Mouse (Mus musculus): ENCODE data around the gene Xylb. TPM values are rescaled to one million over a fixed set of nuclear protein-coding genes. Genes with fewer than 3 reads are reported as not detected.
A peak's percentile ranks its signal among the peaks of the same experiment; 100 is the strongest.

Xylb gene
- polyA plus RNA-seq, 1 experiment, result 1.3 TPM

DNA sequence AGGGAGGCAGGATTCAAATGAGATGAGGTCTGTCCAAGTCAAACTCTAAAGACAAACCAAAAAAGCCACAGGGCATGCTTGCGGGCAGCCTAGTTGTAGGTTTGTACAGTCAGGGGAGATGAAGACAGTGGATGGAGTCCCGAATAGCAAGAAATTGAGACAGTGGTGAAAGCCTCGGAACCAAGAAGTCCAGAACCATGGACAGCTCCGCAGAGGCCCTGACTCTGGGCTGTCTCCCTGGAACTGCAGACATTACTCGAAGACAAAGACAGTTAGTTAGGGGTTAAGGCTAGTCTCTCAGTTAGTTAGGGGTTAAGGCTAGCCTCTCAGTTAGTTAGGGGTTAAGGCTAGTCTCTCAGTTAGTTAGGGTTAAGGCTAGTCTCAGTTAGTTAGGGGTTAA is 31.8 kb downstream of the Xylb start:
- no peak overlapping the region for H3K4me3 ChIP-seq (ENCODE audit: extremely low read depth, insufficient read depth, insufficient read length)
- TF ChIP-seq CTCF (IDR thresholded peaks at IDR 0.05; ENCODE audit: extremely low read depth, insufficient read depth, insufficient read length, insufficient replicate concordance), result no peak
- no peak for TF ChIP-seq POLR2A (IDR thresholded peaks at IDR 0.05; ENCODE audit: low read depth, low read length)
- H3K27ac ChIP-seq (ENCODE audit: insufficient read depth, low read length), result no peak overlapping the region
- H3K36me3 ChIP-seq (ENCODE audit: control insufficient read depth, insufficient read depth, low read length), result no peaks in the 10 kb centered on the region
- WGBS, result 58% methylated on average over 5 of the region's 5 CpGs
- H3K4me1 ChIP-seq (ENCODE audit: control insufficient read depth, insufficient read depth, insufficient read length), result no peaks in the 10 kb centered on the region
- no peak for DNase-seq (ENCODE audit: low read depth in 1 of 2, low spot score in 2 of 2)
- H3K27me3 ChIP-seq (ENCODE audit: control insufficient read depth, insufficient read depth, low read length), result no peaks in the 10 kb centered on the region

DNA sequence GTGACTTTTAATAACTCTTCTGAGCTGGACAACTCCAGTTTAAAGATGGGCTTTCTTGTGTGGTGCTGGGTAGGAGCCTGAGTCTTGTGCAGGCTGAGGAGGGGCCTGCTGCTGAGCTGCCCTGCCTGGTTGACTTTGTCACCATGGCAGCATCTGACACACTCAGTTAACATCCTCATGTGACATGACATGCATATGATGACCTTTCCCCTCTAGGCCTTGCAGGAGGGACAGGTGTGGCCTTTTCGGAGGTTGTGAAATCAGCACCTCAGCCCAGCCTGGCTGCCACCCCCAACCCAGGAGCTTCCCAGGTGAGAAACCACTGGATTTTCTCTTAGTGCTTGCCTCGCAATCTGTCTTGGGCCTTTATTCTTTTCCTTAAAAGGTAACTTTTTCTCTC is 33.0 kb downstream of the Xylb start:
- no peaks in the 10 kb centered on the region for H3K4me1 ChIP-seq (ENCODE audit: control insufficient read depth, insufficient read depth, insufficient read length)
- 91% methylated on average over 2 of the region's 2 CpGs for WGBS
- DNase-seq (ENCODE audit: low read depth in 1 of 2, low spot score in 2 of 2), result no peak
- H3K36me3 ChIP-seq (ENCODE audit: control insufficient read depth, insufficient read depth, low read length), result no peaks in the 10 kb centered on the region
- TF ChIP-seq CTCF (IDR thresholded peaks at IDR 0.05; ENCODE audit: extremely low read depth, insufficient read depth, insufficient read length, insufficient replicate concordance) (no peak), POLR2A (IDR thresholded peaks at IDR 0.05; ENCODE audit: low read depth, low read length) (no peak)
- H3K27me3 ChIP-seq (ENCODE audit: control insufficient read depth, insufficient read depth, low read length), result no peaks in the 10 kb centered on the region
- no peak overlapping the region for H3K27ac ChIP-seq (ENCODE audit: insufficient read depth, low read length)
- H3K4me3 ChIP-seq (ENCODE audit: extremely low read depth, insufficient read depth, insufficient read length), result no peak overlapping the region

DNA sequence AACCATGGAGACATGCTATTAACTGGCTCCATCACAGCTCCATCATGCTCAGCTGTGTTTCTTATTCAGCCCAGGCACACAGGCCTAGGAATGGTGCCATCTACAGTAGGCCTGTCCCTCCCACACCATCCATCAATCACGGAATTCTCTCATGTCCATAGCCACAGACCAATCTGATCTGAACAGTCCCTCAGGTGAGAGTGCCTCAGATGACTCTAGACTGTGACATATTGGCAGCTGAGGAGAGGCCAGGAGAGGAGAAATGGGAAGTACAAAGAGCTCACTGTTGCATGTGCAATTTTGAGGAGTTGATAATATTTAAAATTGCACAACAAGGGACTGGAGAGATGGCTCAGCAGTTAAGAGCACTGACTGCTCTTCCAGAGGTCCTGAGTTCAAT is 37.6 kb downstream of the Xylb start:
- H3K27me3 ChIP-seq (ENCODE audit: control insufficient read depth, insufficient read depth, low read length), result no peaks in the 10 kb centered on the region
- H3K36me3 ChIP-seq (ENCODE audit: control insufficient read depth, insufficient read depth, low read length), result no peaks in the 10 kb centered on the region
- no peak overlapping the region for H3K4me3 ChIP-seq (ENCODE audit: extremely low read depth, insufficient read depth, insufficient read length)
- H3K27ac ChIP-seq (ENCODE audit: insufficient read depth, low read length), result no peak overlapping the region
- TF ChIP-seq CTCF (IDR thresholded peaks at IDR 0.05; ENCODE audit: extremely low read depth, insufficient read depth, insufficient read length, insufficient replicate concordance), result no peak
- TF ChIP-seq POLR2A (IDR thresholded peaks at IDR 0.05; ENCODE audit: low read depth, low read length), result no peak
- WGBS, result 92% methylated on average over 1 of the region's 1 CpGs
- H3K4me1 ChIP-seq (ENCODE audit: control insufficient read depth, insufficient read depth, insufficient read length), result no peaks in the 10 kb centered on the region
- no peak for DNase-seq (ENCODE audit: low read depth in 1 of 2, low spot score in 2 of 2)

DNA sequence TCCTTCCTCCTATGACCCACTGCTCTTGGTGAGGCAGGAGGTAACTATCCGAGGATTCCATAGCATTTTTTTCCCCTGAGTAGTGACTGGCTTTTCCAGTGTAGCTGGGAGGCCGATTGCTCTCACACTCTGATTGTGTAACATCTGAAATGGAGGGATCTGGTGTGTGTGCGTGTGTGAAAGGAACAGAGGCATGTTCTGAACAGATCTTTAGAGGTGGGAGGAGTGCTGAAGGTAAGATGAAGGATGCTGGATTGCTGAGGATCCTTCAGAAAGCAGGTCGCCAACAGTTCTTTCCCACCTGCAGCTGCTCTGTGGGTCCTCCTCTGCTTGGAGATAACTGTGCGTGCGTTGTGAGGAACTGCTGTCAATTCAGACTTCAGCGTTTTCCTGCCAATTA is 44.2 kb downstream of the Xylb start:
- Histone ChIP-seq H3K36me3 (ENCODE audit: control insufficient read depth, insufficient read depth, low read length) (no peaks in the 10 kb centered on the region), H3K4me3 (ENCODE audit: extremely low read depth, insufficient read depth, insufficient read length) (peak overlapping the region; percentile 44), H3K27ac (ENCODE audit: insufficient read depth, low read length) (no peak overlapping the region), H3K27me3 (ENCODE audit: control insufficient read depth, insufficient read depth, low read length) (peaks cover 13% of the 10 kb centered on the region), H3K4me1 (ENCODE audit: control insufficient read depth, insufficient read depth, insufficient read length) (peaks cover 6% of the 10 kb centered on the region)
- TF ChIP-seq POLR2A (IDR thresholded peaks at IDR 0.05; ENCODE audit: low read depth, low read length) (no peak), CTCF (IDR thresholded peaks at IDR 0.05; ENCODE audit: extremely low read depth, insufficient read depth, insufficient read length, insufficient replicate concordance) (no peak)
- 2% methylated on average over 7 of the region's 7 CpGs for WGBS
- no peak for DNase-seq (ENCODE audit: low read depth in 1 of 2, low spot score in 2 of 2)

DNA sequence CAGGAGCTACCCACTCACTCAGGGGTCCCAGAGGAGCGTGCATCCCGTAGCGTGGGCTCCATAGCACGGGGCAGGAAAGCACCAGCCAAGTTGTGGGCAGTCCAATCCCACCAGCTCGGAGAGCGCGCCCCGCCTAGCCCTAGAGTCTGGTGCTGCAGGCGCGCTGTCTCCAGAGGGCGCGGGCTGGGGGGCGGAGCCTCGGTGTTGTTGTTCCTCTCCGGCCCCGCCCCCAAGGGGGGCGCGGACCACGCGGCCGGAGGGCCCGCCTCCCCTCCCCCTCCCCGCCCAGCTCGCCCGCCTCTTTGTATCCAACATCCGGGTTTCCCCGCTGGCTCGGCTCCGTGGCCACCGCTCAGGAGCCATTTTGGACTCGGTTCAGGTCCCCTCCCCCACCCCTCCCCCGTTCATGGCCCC is 44.6 kb downstream of the Xylb start, which contains the start of gene Acvr2b:
Gene Acvr2b, plus strand, starts transcription at position 318 of the 414 bp plus-strand sequence.
- DNase-seq (ENCODE audit: low read depth in 1 of 2, low spot score in 2 of 2), result peak; percentile 28 to 60
- Histone ChIP-seq H3K36me3 (ENCODE audit: control insufficient read depth, insufficient read depth, low read length) (no peaks in the 10 kb centered on the region), H3K4me1 (ENCODE audit: control insufficient read depth, insufficient read depth, insufficient read length) (peaks cover 6% of the 10 kb centered on the region), H3K4me3 (ENCODE audit: extremely low read depth, insufficient read depth, insufficient read length) (peak within 1 kb of the TSS; percentile 44), H3K27ac (ENCODE audit: insufficient read depth, low read length) (peak within 1 kb of the TSS; percentile 35; the same call in 1 of the 2 replicates), H3K27me3 (ENCODE audit: control insufficient read depth, insufficient read depth, low read length) (peaks cover 13% of the 10 kb centered on the region)
- 1% methylated on average over 28 of the region's 32 CpGs for WGBS
- TF ChIP-seq POLR2A (IDR thresholded peaks at IDR 0.05; ENCODE audit: low read depth, low read length), result no peak
- TF ChIP-seq CTCF (IDR thresholded peaks at IDR 0.05; ENCODE audit: extremely low read depth, insufficient read depth, insufficient read length, insufficient replicate concordance), result no peak

DNA sequence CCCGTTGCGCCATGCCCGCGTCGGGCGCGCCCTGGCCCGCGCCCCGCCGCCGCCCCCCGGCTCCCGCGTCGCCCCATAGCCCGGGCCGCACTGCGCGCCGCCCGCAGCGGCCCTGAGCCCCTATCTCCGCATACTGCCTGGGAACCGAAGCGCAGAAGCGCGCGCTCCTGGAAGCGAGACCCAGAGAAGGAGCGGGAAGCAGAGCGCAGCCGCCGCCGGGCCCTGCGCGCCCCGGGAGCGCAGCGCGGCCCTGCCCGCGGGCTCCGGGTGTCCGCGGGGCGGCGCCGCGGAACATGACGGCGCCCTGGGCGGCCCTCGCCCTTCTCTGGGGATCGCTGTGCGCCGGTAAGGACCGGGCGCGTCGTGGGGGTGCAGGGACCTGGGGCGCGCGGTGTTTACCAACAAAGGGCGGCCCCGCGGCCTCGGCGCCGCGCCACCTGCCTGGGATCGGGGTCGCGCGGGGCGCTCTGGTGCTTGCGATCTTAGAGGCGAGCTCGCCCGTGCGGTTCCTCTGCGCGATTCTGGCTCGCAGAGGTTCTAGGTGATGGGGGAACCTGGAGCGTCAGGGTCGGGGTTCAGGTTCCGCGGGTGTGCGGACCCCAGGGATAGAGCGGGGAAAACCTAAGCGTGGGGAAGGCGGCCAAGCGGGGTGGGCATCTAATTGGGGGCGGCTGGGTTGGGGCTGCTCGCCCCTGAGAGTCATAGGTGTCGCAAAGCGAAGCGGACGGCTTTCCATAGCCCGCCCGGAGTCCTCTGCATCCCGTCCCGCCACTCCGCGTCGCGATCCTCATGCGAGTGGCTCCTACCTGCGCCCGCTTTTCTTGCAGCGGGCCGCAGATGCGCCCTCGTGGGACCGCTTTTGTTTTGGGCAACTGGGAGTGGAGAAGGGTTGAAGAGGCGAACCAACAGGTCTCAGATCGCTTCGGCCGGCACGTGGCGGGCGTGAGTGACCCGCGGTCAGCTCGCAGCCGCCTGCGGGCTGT is 45.4 kb downstream of the Xylb start:
- no peaks in the 10 kb centered on the region for H3K36me3 ChIP-seq (ENCODE audit: control insufficient read depth, insufficient read depth, low read length)
- WGBS, result under 1% methylated on average over 126 of the region's 127 CpGs
- peaks cover 6% of the 10 kb centered on the region for H3K4me1 ChIP-seq (ENCODE audit: control insufficient read depth, insufficient read depth, insufficient read length)
- peak overlapping the region; percentile 44 for H3K4me3 ChIP-seq (ENCODE audit: extremely low read depth, insufficient read depth, insufficient read length)
- TF ChIP-seq CTCF (IDR thresholded peaks at IDR 0.05; ENCODE audit: extremely low read depth, insufficient read depth, insufficient read length, insufficient replicate concordance), result no peak
- no peak for TF ChIP-seq POLR2A (IDR thresholded peaks at IDR 0.05; ENCODE audit: low read depth, low read length)
- H3K27me3 ChIP-seq (ENCODE audit: control insufficient read depth, insufficient read depth, low read length), result peaks cover 13% of the 10 kb centered on the region
- DNase-seq (ENCODE audit: low read depth in 1 of 2, low spot score in 2 of 2), result no peak
- H3K27ac ChIP-seq (ENCODE audit: insufficient read depth, low read length), result peak overlapping the region; percentile 35; the same call in 1 of the 2 replicates

DNA sequence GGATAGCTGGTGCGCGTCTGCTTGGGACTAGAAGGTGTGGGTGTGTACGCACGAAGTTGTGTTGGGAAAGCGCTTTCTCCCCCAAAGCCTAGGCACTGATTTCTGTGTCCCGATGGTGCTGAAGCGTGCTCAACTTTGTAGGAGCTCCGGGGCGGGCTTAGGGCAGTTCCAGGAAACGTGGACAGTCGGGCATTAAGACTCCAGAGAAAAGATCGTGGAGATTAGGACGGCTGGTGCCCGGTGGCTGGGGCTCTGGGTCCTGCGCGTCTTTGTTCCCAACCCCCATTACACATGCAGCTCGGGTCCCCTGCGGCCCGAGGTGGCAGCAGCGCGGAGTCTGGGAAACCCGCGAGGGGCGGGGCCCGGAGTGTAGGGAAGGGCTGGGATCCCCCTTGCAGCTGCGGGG is 46.1 kb downstream of the Xylb start:
- WGBS, result 2% methylated on average over 26 of the region's 26 CpGs
- Histone ChIP-seq H3K27ac (ENCODE audit: insufficient read depth, low read length) (no peak overlapping the region), H3K4me3 (ENCODE audit: extremely low read depth, insufficient read depth, insufficient read length) (peak overlapping the region; percentile 44; the same call in 1 of the 2 replicates), H3K4me1 (ENCODE audit: control insufficient read depth, insufficient read depth, insufficient read length) (peaks cover 6% of the 10 kb centered on the region), H3K36me3 (ENCODE audit: control insufficient read depth, insufficient read depth, low read length) (no peaks in the 10 kb centered on the region), H3K27me3 (ENCODE audit: control insufficient read depth, insufficient read depth, low read length) (peaks cover 13% of the 10 kb centered on the region)
- TF ChIP-seq CTCF (IDR thresholded peaks at IDR 0.05; ENCODE audit: extremely low read depth, insufficient read depth, insufficient read length, insufficient replicate concordance) (no peak), POLR2A (IDR thresholded peaks at IDR 0.05; ENCODE audit: low read depth, low read length) (no peak)
- no peak for DNase-seq (ENCODE audit: low read depth in 1 of 2, low spot score in 2 of 2)
